Mouse (Mus musculus) MEL (cell line): ENCODE results near the gene Mtor. TPM values are rescaled to one million over a fixed set of nuclear protein-coding genes. Genes with fewer than 3 reads are reported as not detected.

Experiments used
- DNase-seq: peaks from one replicate; pipeline ENCODE4 v3.0.0; 2011; ENCODE audit warnings: low read depth, low spot score
- H3K27ac ChIP-seq: 2 replicates; pipeline ENCODE4 v1.5.1; 2012; ENCODE audit warnings: low read depth, mild to moderate bottlenecking, control low read depth, low read length, moderate library complexity; ENCODE audit not compliant: control insufficient read depth
- H3K27me3 ChIP-seq, 2 experiments: fragments of 150-350 bp in 1 of 2; sonication (generic) in 1 of 2; 2 replicates each; pipeline ENCODE4 v1.6.1; 2012; ENCODE audit warnings: low read length in 2 of 2, mild to moderate bottlenecking in 2 of 2, improper control_type of control experiment in 1 of 2, moderate library complexity in 1 of 2; ENCODE audit not compliant: insufficient read depth in 2 of 2, control insufficient read depth in 1 of 2
- H3K36me3 ChIP-seq, 2 experiments: 2 replicates each; pipeline ENCODE4 v1.6.1; 2012 to 2014; ENCODE audit warnings: low read length in 2 of 2, improper control_type of control experiment in 1 of 2, inconsistent platforms in 1 of 2, mild to moderate bottlenecking in 1 of 2; ENCODE audit not compliant: insufficient read depth in 2 of 2, control insufficient read depth in 1 of 2
- H3K4me1 ChIP-seq, 2 experiments: fragments of 150-350 bp in 1 of 2; sonication (generic) in 1 of 2; 2 replicates each; pipeline ENCODE4 v1.6.1; 2012; ENCODE audit warnings: low read length in 2 of 2, improper control_type of control experiment in 1 of 2, mild to moderate bottlenecking in 1 of 2; ENCODE audit not compliant: insufficient read depth in 2 of 2, control insufficient read depth in 1 of 2
- H3K4me3 ChIP-seq, 2 experiments: fragments of 150-350 bp in 1 of 2; sonication (generic) in 1 of 2; 2 replicates each; pipeline ENCODE4 v1.5.1; 2012; ENCODE audit warnings: low read depth in 2 of 2, low read length in 2 of 2, mild to moderate bottlenecking in 2 of 2, moderate library complexity in 2 of 2, control low read depth in 1 of 2, improper control_type of control experiment in 1 of 2; ENCODE audit not compliant: control insufficient read depth in 1 of 2, insufficient read depth in 1 of 2
- H3K79me2 ChIP-seq: 2 replicates; pipeline ENCODE4 v1.6.1; 2012; ENCODE audit warnings: mild to moderate bottlenecking, low read length, moderate library complexity; ENCODE audit not compliant: control insufficient read depth, poor library complexity, insufficient read depth
- H3K9ac ChIP-seq: 2 replicates; pipeline ENCODE4 v1.6.1; 2012; ENCODE audit warnings: low read depth, mild to moderate bottlenecking, control low read depth, low read length, moderate library complexity; ENCODE audit not compliant: control insufficient read depth, poor library complexity, severe bottlenecking
- H3K9me3 ChIP-seq: fragments of 150-350 bp; sonication (generic); replicated peaks from 2 replicates; pipeline ENCODE4 v1.6.1; 2012; ENCODE audit warnings: mild to moderate bottlenecking, low read length, improper control_type of control experiment, moderate library complexity; ENCODE audit not compliant: insufficient read depth
- CHD1 ChIP-seq: IDR thresholded peaks from 2 replicates; pipeline ENCODE4 v1.6.1; 2012; ENCODE audit warnings: low read depth, mild to moderate bottlenecking, inconsistent platforms, low read length, improper control_type of control experiment
- CTCF ChIP-seq, 3 experiments: IDR thresholded peaks in 2 of 3; conservative IDR thresholded peaks in 1 of 3; 2 replicates each; pipeline ENCODE4 v1.5.1; 2011 to 2012; ENCODE audit warnings: low read length in 3 of 3, low read depth in 2 of 3, mild to moderate bottlenecking in 2 of 3, improper control_type of control experiment in 1 of 3, inconsistent platforms in 1 of 3, mixed read lengths in 1 of 3, moderate library complexity in 1 of 3; ENCODE audit not compliant: control insufficient read depth in 1 of 3, insufficient read depth in 1 of 3, poor library complexity in 1 of 3, severe bottlenecking in 1 of 3
- GABPA ChIP-seq: IDR thresholded peaks from 2 replicates; pipeline ENCODE4 v1.6.1; 2012; ENCODE audit warnings: low read depth, mild to moderate bottlenecking, inconsistent platforms, low read length, improper control_type of control experiment, moderate library complexity
- GATA1 ChIP-seq: IDR thresholded peaks from 2 replicates; pipeline ENCODE4 v1.6.1; 2011; ENCODE audit warnings: low read depth, low read length, improper control_type of control experiment
- JUND ChIP-seq: IDR thresholded peaks from 2 replicates; pipeline ENCODE4 v1.6.1; 2011; ENCODE audit warnings: low read depth, mild to moderate bottlenecking, improper control_type of control experiment, low read length
- MAFK ChIP-seq: IDR thresholded peaks from 2 replicates; pipeline ENCODE4 v1.6.1; 2011; ENCODE audit warnings: low read depth, mild to moderate bottlenecking, low read length, improper control_type of control experiment, borderline replicate concordance
- MAZ ChIP-seq: IDR thresholded peaks from 2 replicates; pipeline ENCODE4 v1.6.1; 2012; ENCODE audit warnings: low read depth, mild to moderate bottlenecking, inconsistent platforms, low read length, improper control_type of control experiment
- MXI1 ChIP-seq: IDR thresholded peaks from 2 replicates; pipeline ENCODE4 v1.6.1; 2011; ENCODE audit warnings: mild to moderate bottlenecking, low read depth, low read length, improper control_type of control experiment
- MYC ChIP-seq: IDR thresholded peaks from 2 replicates; pipeline ENCODE4 v1.6.1; 2011; ENCODE audit warnings: low read depth, mild to moderate bottlenecking, low read length, improper control_type of control experiment, moderate library complexity
- NELFE ChIP-seq: IDR thresholded peaks from 2 replicates; pipeline ENCODE4 v1.6.1; 2011; ENCODE audit warnings: low read depth, low read length, improper control_type of control experiment
- POLR2AphosphoS2 ChIP-seq: IDR thresholded peaks from 2 replicates; pipeline ENCODE4 v1.6.1; 2011; ENCODE audit warnings: low read length, improper control_type of control experiment
- POLR2AphosphoS5 ChIP-seq: IDR thresholded peaks from 2 replicates; pipeline ENCODE4 v1.6.1; 2012; ENCODE audit warnings: low read depth, borderline replicate concordance, mild to moderate bottlenecking, inconsistent platforms, low read length, moderate library complexity, mixed read lengths
- RAD21 ChIP-seq: IDR thresholded peaks from 2 replicates; pipeline ENCODE4 v1.6.1; 2011; ENCODE audit warnings: mild to moderate bottlenecking, low read depth, low read length, improper control_type of control experiment
- SIN3A ChIP-seq: IDR thresholded peaks from 2 replicates; pipeline ENCODE4 v1.6.1; 2012; ENCODE audit warnings: low read length, improper control_type of control experiment, inconsistent platforms
- TBP ChIP-seq: IDR thresholded peaks from 2 replicates; pipeline ENCODE4 v1.8.0; 2011; ENCODE audit warnings: low read depth, low read length, improper control_type of control experiment
- USF1 ChIP-seq: IDR thresholded peaks from 2 replicates; pipeline ENCODE4 v1.6.1; 2014; ENCODE audit warnings: low read depth, mild to moderate bottlenecking, inconsistent platforms, low read length, improper control_type of control experiment, moderate library complexity
- USF2 ChIP-seq, 2 experiments: IDR thresholded peaks; 2 replicates each; pipeline ENCODE4 v1.6.1; 2011 to 2012; ENCODE audit warnings: improper control_type of control experiment in 2 of 2, low read length in 2 of 2, borderline replicate concordance in 1 of 2, inconsistent platforms in 1 of 2, low read depth in 1 of 2, mild to moderate bottlenecking in 1 of 2; ENCODE audit not compliant: insufficient read depth in 1 of 2
- ZC3H11A ChIP-seq: IDR thresholded peaks from 2 replicates; pipeline ENCODE4 v1.6.1; 2012; ENCODE audit warnings: low read depth, mild to moderate bottlenecking, inconsistent platforms, low read length, improper control_type of control experiment
- ZKSCAN1 ChIP-seq: IDR thresholded peaks from 2 replicates; pipeline ENCODE4 v1.6.1; 2012; ENCODE audit warnings: low read depth, mild to moderate bottlenecking, inconsistent platforms, low read length, improper control_type of control experiment, moderate library complexity
- polyA plus RNA-seq, 2 experiments: library from polyadenylated mRNA; stranded (reverse) in 1 of 2; unstranded in 1 of 2; fragments of >175 nt in 1 of 2; fragments of >200 nt in 1 of 2; gene quantifications; 2 replicates each; pipeline versions ENCODE4 v1.2.1 to v1.2.4; 2012; ENCODE audit warnings: low replicate concordance in 2 of 2, low read depth in 1 of 2; ENCODE audit not compliant: insufficient read length in 2 of 2, insufficient read depth in 1 of 2, missing spikeins in 1 of 2
- total RNA-seq: library from RNA; depleted of rRNA; stranded (reverse); fragments of 300-350 nt; gene quantifications from 2 replicates; pipeline ENCODE4 v1.2.3, GENCODE M21; 2012

The Mtor gene
- total and polyA plus RNA-seq, 3 experiments: 23.9 to 35.2 TPM; not detected in 1

DNA sequence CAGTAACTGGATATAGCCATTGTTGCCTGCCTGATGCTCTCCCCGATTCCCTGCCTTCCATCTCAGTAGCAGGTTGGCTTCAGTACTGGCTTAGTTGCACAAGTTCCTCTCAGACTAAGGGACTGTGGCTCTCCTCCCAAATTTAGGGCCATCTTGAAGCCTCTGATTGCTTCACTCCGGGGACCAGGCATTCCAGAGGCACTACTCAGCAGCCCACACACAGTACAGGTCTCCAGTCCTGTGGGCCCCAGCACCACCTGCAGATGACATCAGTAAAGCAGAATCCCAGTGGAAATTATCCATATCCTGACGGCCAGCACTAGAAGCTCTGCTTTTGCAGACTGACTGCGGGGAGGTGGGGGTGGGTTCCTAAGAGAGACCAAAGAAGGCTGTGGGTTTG is 62.3 kb downstream of the Mtor start:
- no peak overlapping the region for H3K27ac ChIP-seq
- H3K9ac ChIP-seq: no peak overlapping the region
- peaks cover 0 to 5% of the 10 kb centered on the region in 2 experiments; a peak in 1 of 4 replicates for H3K36me3 ChIP-seq
- no peaks in the 10 kb centered on the region for H3K79me2 ChIP-seq
- H3K4me3 ChIP-seq: no peak overlapping the region
- no peak for TF ChIP-seq SIN3A
- TF ChIP-seq GABPA: no peak
- no peak for TF ChIP-seq USF2 (IDR thresholded peaks at IDR 0.05; ENCODE audit: borderline replicate concordance in 1 of 2, insufficient read depth in 1 of 2, low read depth in 1 of 2, low read length in 2 of 2)
- no peak for TF ChIP-seq MXI1
- no peak for TF ChIP-seq MAFK
- no peak for TF ChIP-seq USF1
- TF ChIP-seq, all 39 proteins: peak for 0
- Histone ChIP-seq H3K4me1 (no peaks in the 10 kb centered on the region), H3K9me3 (no peaks in the 10 kb centered on the region), H3K27me3 (no peaks in the 10 kb centered on the region)
- no peak for DNase-seq

DNA sequence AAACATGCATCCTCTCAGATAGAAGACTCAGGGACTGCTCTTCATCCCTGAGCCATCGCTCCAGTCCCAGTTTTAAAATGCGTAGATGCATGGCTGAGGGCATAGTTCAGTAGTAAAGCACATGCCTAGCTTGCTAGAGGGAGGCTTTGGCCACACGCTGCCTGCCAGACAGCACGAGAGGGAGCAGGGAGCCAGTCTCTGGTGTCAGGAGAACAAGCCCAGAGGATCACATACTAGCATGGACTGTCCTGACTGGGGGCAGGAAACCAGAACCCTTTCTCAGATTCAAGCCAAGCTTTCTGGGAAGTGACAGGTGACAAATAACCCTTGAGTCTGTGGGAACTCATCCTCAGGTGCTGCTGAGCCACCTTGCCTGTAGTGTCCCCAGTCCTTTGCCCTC is 62.9 kb downstream of the Mtor start:
- H3K4me1 ChIP-seq: no peaks in the 10 kb centered on the region
- no peaks in the 10 kb centered on the region for H3K27me3 ChIP-seq
- no peak for TF ChIP-seq MAFK
- TF ChIP-seq NELFE: no peak
- no peak for TF ChIP-seq MYC
- no peak for TF ChIP-seq TBP
- no peak for TF ChIP-seq MAZ
- no peak for TF ChIP-seq RAD21
- no peak for TF ChIP-seq CTCF (IDR thresholded peaks at IDR 0.05 in 2 of 3, conservative IDR thresholded peaks at IDR 0.05 in 1 of 3; ENCODE audit: control insufficient read depth in 1 of 3, insufficient read depth in 1 of 3, low read depth in 2 of 3, low read length in 3 of 3, poor library complexity in 1 of 3, severe bottlenecking in 1 of 3)
- no peak for TF ChIP-seq USF2 (IDR thresholded peaks at IDR 0.05; ENCODE audit: borderline replicate concordance in 1 of 2, insufficient read depth in 1 of 2, low read depth in 1 of 2, low read length in 2 of 2)
- no peak for TF ChIP-seq CHD1
- TF ChIP-seq POLR2AphosphoS2: no peak
- no peak for TF ChIP-seq MXI1
- no peak for TF ChIP-seq ZC3H11A
- TF ChIP-seq ZKSCAN1: no peak
- TF ChIP-seq JUND: no peak
- TF ChIP-seq GATA1: no peak
- TF ChIP-seq POLR2AphosphoS5: no peak
- peaks cover 0 to 5% of the 10 kb centered on the region in 2 experiments; a peak in 1 of 4 replicates for H3K36me3 ChIP-seq
- H3K9ac ChIP-seq: no peak overlapping the region
- DNase-seq: no peak
- no peak overlapping the region for H3K27ac ChIP-seq
- H3K79me2 ChIP-seq: no peaks in the 10 kb centered on the region
- no peak overlapping the region for H3K4me3 ChIP-seq
- H3K9me3 ChIP-seq: no peaks in the 10 kb centered on the region
